Mouse (Mus musculus): ENCODE data around the gene Pkp4. TPM values are rescaled to one million over a fixed set of nuclear protein-coding genes. Genes with fewer than 3 reads are reported as not detected.

Pkp4 gene
- polyA plus RNA-seq (2012; rRNA removed) (8.8 and 8.9 TPM in 2 replicates), polyA plus RNA-seq (2014; fragmentation: Nextera tagmentation; extraction: Ambion mirVana) (5.2 and 5.3 TPM in 2 replicates)

DNA sequence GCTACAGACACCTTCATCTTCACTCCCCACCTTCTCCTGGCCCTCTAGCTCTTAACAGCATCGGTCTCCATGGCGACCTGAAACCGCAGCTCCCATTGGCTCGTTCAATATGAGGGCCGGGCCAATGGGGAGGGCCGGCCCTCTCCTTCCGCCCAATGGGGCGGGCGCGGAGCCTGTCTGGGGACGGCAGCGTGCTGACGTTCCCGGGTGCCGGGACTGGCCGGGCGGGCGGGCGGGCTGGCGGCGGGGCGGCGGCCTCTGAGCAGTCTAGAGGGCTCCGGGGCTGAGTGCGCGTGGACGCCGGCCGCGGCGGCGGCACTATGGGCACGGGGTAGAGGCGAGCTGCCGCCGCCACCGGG is at the start of gene Pkp4, which contains the start of gene Ccdc148:
Pkp4 (plus strand) TSS at position 246 of the 359 bp plus-strand sequence.
Ccdc148 (minus strand) TSS at position 79 of the 359 bp plus-strand sequence.
- Histone ChIP-seq H3K4me3 (ENCODE audit: insufficient read depth in 1 of 2, low read depth in 2 of 2, low read length in 2 of 2) (peak within 1 kb of the TSS; percentile 82), H3K9ac (replicated peaks) (peak within 1 kb of the TSS; percentile 76), H3K27ac (no peak within 1 kb of the TSS), H3K4me2 (ENCODE audit: low read depth) (peak within 1 kb of the TSS; percentile 91), H3K9me3 (ENCODE audit: control insufficient read depth, low read length) (no peaks in the 10 kb centered on the region), H3K27me3 (ENCODE audit: control insufficient read depth, insufficient read depth, low read length) (peaks cover 4% of the 10 kb centered on the region; the same call in 1 of the 2 replicates), H3K36me3 (replicated peaks; ENCODE audit: control insufficient read depth, insufficient read depth, low read depth) (no peaks in the 10 kb centered on the region), H3K4me1 (replicated peaks; ENCODE audit: control insufficient read depth in 2 of 2, insufficient read depth in 2 of 2, low read length in 1 of 2) (peaks cover 0 to 10% of the 10 kb centered on the region in 2 experiments; a peak in 2 of 4 replicates)
- 0% methylated on average over 32 of the region's 37 CpGs for WGBS (ENCODE audit: insufficient replicate concordance)
- DNase-seq (ENCODE audit: low read depth in 3 of 3, low spot score in 3 of 3), result peak; percentile 81 to 87 (median 85)
- no peak for TF ChIP-seq CTCF (IDR thresholded peaks at IDR 0.05; ENCODE audit: low read depth)
- no peak for TF ChIP-seq EP300 (IDR thresholded peaks at IDR 0.05; ENCODE audit: low read depth)
- peak; percentile 94 for ATAC-seq (ENCODE audit: insufficient read depth)

DNA sequence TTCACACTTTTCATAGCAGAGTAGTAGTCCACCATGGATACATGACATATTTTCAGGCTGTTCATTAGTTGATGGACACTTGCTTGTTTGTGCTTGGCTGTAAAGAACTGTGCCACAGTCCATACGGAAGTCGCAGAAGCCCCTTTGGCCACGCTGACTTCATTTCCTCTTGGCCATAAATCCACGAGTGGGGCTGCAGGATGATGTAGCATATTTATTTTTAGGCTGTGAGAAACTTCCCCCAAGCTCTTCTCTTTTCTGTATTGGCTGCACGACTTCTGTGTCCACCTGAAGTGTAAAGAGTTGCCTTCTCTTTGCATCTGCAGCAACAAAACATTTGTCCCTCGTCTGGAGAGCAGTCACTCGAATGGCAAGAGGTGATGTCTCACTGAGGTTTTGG is 31.6 kb upstream of the Pkp4 start:
- Histone ChIP-seq H3K4me3 (ENCODE audit: insufficient read depth in 1 of 2, low read depth in 2 of 2, low read length in 2 of 2) (no peak overlapping the region), H3K27me3 (ENCODE audit: control insufficient read depth, insufficient read depth, low read length) (no peaks in the 10 kb centered on the region), H3K9ac (replicated peaks) (no peak overlapping the region), H3K27ac (no peak overlapping the region), H3K4me1 (replicated peaks; ENCODE audit: control insufficient read depth in 2 of 2, insufficient read depth in 2 of 2, low read length in 1 of 2) (peaks cover 0 to 1% of the 10 kb centered on the region in 2 experiments; a peak in 1 of 4 replicates), H3K9me3 (ENCODE audit: control insufficient read depth, low read length) (no peaks in the 10 kb centered on the region), H3K4me2 (ENCODE audit: low read depth) (no peak overlapping the region), H3K36me3 (replicated peaks; ENCODE audit: control insufficient read depth, insufficient read depth, low read depth) (no peaks in the 10 kb centered on the region)
- no peak for TF ChIP-seq EP300 (IDR thresholded peaks at IDR 0.05; ENCODE audit: low read depth)
- no peak for TF ChIP-seq CTCF (IDR thresholded peaks at IDR 0.05; ENCODE audit: low read depth)
- DNase-seq (ENCODE audit: low read depth in 3 of 3, low spot score in 3 of 3) (no peak), ATAC-seq (ENCODE audit: insufficient read depth) (no peak)
- 22% methylated on average over 7 of the region's 7 CpGs for WGBS (ENCODE audit: insufficient replicate concordance)

DNA sequence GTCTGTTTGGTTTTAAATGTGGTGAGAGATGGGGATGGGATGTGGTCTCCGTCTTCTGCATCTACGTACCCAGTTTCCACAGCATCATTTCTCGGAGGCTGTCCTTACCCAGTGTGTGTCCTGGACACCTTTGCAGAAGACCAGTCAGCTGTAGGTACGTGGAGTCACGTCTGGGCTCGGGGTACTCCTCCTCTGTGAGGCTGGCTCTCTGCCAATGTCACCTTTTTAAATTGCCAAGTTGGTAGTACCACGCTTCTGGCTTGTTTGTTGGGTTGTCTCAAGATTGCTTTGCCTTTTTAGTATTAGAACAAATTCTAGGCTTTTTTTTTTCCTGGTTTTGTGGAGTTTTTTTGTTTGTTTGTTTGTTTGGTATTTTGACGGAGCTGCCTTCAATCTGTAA is 30.8 kb upstream of the Pkp4 start:
- TF ChIP-seq EP300 (IDR thresholded peaks at IDR 0.05; ENCODE audit: low read depth) (no peak), CTCF (IDR thresholded peaks at IDR 0.05; ENCODE audit: low read depth) (no peak)
- 62% methylated on average over 8 of the region's 8 CpGs for WGBS (ENCODE audit: insufficient replicate concordance)
- no peak for ATAC-seq (ENCODE audit: insufficient read depth)
- no peaks in the 10 kb centered on the region for H3K9me3 ChIP-seq (ENCODE audit: control insufficient read depth, low read length)
- H3K4me1 ChIP-seq (replicated peaks; ENCODE audit: control insufficient read depth in 2 of 2, insufficient read depth in 2 of 2, low read length in 1 of 2), result peaks cover 0 to 1% of the 10 kb centered on the region in 2 experiments; a peak in 1 of 4 replicates
- no peak overlapping the region for H3K9ac ChIP-seq (replicated peaks)
- no peaks in the 10 kb centered on the region for H3K36me3 ChIP-seq (replicated peaks; ENCODE audit: control insufficient read depth, insufficient read depth, low read depth)
- no peak overlapping the region for H3K27ac ChIP-seq
- no peak overlapping the region for H3K4me2 ChIP-seq (ENCODE audit: low read depth)
- H3K4me3 ChIP-seq (ENCODE audit: insufficient read depth in 1 of 2, low read depth in 2 of 2, low read length in 2 of 2), result no peak overlapping the region
- no peak for DNase-seq (ENCODE audit: low read depth in 3 of 3, low spot score in 3 of 3)
- H3K27me3 ChIP-seq (ENCODE audit: control insufficient read depth, insufficient read depth, low read length), result no peaks in the 10 kb centered on the region

DNA sequence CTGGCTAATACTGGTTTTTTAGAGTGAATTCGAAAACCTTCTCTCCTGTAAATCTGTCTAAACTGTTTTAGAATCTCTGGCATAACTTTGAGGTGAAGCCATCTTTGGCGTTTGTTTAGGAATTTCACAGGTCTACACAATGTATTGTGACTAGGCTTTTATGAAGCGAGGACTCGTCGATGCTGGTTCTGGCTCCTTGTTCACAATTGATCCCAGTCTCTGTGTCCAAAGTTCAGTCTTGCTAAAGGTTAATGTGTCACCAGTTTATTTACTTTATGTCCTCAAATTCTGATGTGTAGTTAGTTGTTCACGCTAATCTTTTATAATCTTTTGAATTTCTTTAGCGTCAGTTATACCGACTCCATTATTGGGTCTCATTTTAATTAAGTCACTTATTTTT is 29.6 kb upstream of the Pkp4 start:
- Histone ChIP-seq H3K4me3 (ENCODE audit: insufficient read depth in 1 of 2, low read depth in 2 of 2, low read length in 2 of 2) (no peak overlapping the region), H3K27ac (no peak overlapping the region), H3K9me3 (ENCODE audit: control insufficient read depth, low read length) (no peaks in the 10 kb centered on the region), H3K9ac (replicated peaks) (no peak overlapping the region), H3K27me3 (ENCODE audit: control insufficient read depth, insufficient read depth, low read length) (no peaks in the 10 kb centered on the region), H3K4me2 (ENCODE audit: low read depth) (no peak overlapping the region), H3K4me1 (replicated peaks; ENCODE audit: control insufficient read depth in 2 of 2, insufficient read depth in 2 of 2, low read length in 1 of 2) (peaks cover 0 to 1% of the 10 kb centered on the region in 2 experiments; a peak in 1 of 4 replicates), H3K36me3 (replicated peaks; ENCODE audit: control insufficient read depth, insufficient read depth, low read depth) (no peaks in the 10 kb centered on the region)
- no peak for TF ChIP-seq CTCF (IDR thresholded peaks at IDR 0.05; ENCODE audit: low read depth)
- no peak for TF ChIP-seq EP300 (IDR thresholded peaks at IDR 0.05; ENCODE audit: low read depth)
- WGBS (ENCODE audit: insufficient replicate concordance), result 65% methylated on average over 8 of the region's 8 CpGs
- ATAC-seq (ENCODE audit: insufficient read depth) (no peak), DNase-seq (ENCODE audit: low read depth in 3 of 3, low spot score in 3 of 3) (no peak)

DNA sequence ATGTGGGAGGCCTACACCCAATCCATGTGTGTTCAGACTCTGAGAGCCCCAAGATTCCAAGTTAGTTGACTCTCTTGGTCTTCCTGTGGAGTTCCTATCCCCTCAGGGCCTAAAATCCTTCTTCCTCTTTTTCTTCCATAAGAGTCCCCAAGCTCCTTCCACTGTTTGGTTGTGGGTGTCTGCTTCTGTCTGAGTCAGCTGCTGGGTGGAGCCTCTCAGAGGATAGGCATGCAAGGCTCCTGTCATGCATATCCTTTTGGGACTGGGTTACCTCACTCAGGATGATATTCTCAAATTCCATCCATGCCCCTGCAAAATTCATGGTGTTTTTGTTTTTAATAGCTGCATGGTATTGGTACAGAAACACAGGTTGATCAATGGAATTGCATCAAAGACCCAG is 5.2 kb upstream of the Pkp4 start:
- no peaks in the 10 kb centered on the region for H3K27me3 ChIP-seq (ENCODE audit: control insufficient read depth, insufficient read depth, low read length)
- no peak overlapping the region for H3K9ac ChIP-seq (replicated peaks)
- ATAC-seq (ENCODE audit: insufficient read depth), result no peak
- DNase-seq (ENCODE audit: low read depth in 3 of 3, low spot score in 3 of 3), result no peak
- H3K4me3 ChIP-seq (ENCODE audit: insufficient read depth in 1 of 2, low read depth in 2 of 2, low read length in 2 of 2), result no peak overlapping the region
- no peak for TF ChIP-seq CTCF (IDR thresholded peaks at IDR 0.05; ENCODE audit: low read depth)
- TF ChIP-seq EP300 (IDR thresholded peaks at IDR 0.05; ENCODE audit: low read depth), result no peak
- H3K4me2 ChIP-seq (ENCODE audit: low read depth), result no peak overlapping the region
- H3K9me3 ChIP-seq (ENCODE audit: control insufficient read depth, low read length), result no peaks in the 10 kb centered on the region
- no peak overlapping the region for H3K27ac ChIP-seq
- peaks cover 0 to 5% of the 10 kb centered on the region in 2 experiments; a peak in 1 of 4 replicates for H3K4me1 ChIP-seq (replicated peaks; ENCODE audit: control insufficient read depth in 2 of 2, insufficient read depth in 2 of 2, low read length in 1 of 2)
- H3K36me3 ChIP-seq (replicated peaks; ENCODE audit: control insufficient read depth, insufficient read depth, low read depth), result no peaks in the 10 kb centered on the region
